Comparison of ENCODE assay signal across 23 mouse cellular contexts in the genomic region with DNA sequence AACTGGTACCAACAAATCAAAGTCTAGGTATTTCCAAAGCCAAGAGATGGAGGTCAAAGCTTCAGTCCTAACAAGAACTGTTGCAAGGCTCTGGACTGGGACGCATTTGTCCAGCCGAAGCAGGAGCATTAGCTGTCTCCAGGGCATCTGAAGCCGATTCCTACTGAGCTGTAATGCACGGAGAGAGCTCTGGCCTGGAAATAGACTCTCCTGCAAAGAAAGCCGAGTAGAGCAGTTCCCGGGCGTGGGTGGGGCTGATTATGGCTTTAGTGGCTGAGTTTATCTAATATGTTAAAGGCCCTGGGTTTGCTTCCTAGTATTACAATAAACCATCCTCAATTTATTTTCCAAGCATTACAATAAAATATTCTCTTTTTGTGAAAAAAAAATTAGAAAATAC. TPM values are rescaled to one million over a fixed set of nuclear protein-coding genes. Genes with fewer than 3 reads are reported as not detected.
DNase-seq lines count a peak whose midpoint lies in the region; ATAC-seq lines count a peak whose summit lies in the region.
"Had no signal": no experiment of that assay in that cellular context is flagged by ENCODE, and none has a peak within 500 bp of the region (broad histone marks: within the 10 kb centered on the region; RNA-seq: fewer than 3 reads in every experiment).

No protein-coding gene starts in this region.

- no peak for DNase-seq in neural tube, embryonic 11.5 days (ENCODE audit: low spot score)
- no peak for DNase-seq in neural tube, embryonic 10.5 days (ENCODE audit: extremely low spot score, low spot score)
- no peak for DNase-seq in gastrocnemius, postnatal 10 days
- DNase-seq: adrenal gland, adult 2 months; cerebellum, adult 11-12 months; cerebellum, postnatal 14 days; gastrocnemius, adult 2 months; heart, postnatal 14 days; kidney, adult 11 months; kidney, postnatal 36 days; layer of hippocampus, adult 9-11 months; lung, embryonic 14.5 days had no signal

- H3K9me3 ChIP-seq in hindbrain, embryonic 13.5 days = no peaks in the 10 kb centered on the region
- H3K9me3 ChIP-seq in hindbrain, embryonic 16.5 days (ENCODE audit: control insufficient read depth, low read length) = no peaks in the 10 kb centered on the region
- H3K9me3 ChIP-seq in neural tube, embryonic 11.5 days (ENCODE audit: control insufficient read depth, low read length) = no peaks in the 10 kb centered on the region
- H3K9me3 ChIP-seq in forebrain, embryonic 13.5 days (replicated peaks) = no peaks in the 10 kb centered on the region
- no peaks in the 10 kb centered on the region for H3K9me3 ChIP-seq in neural tube, embryonic 13.5 days
- H3K9me3 ChIP-seq: embryonic facial prominence, embryonic 13.5 days; heart, embryonic 12.5 days; hindbrain, embryonic 15.5 days; kidney, embryonic 15.5 days had no signal

- H3K9ac ChIP-seq in hindbrain, embryonic 13.5 days = no peak overlapping the region
- no peak overlapping the region for H3K9ac ChIP-seq in hindbrain, embryonic 16.5 days (ENCODE audit: low read depth, low read length)
- H3K9ac ChIP-seq in neural tube, embryonic 11.5 days (ENCODE audit: low read length) = no peak overlapping the region
- peak overlapping the region; percentile 21; the same call in 1 of the 2 replicates for H3K9ac ChIP-seq in forebrain, embryonic 13.5 days
- H3K9ac ChIP-seq in neural tube, embryonic 13.5 days = no peak overlapping the region
- H3K9ac ChIP-seq: embryonic facial prominence, embryonic 13.5 days; heart, embryonic 12.5 days; hindbrain, embryonic 15.5 days; kidney, embryonic 15.5 days; liver, embryonic 14.5 days; lung, embryonic 14.5 days had no signal

- peaks cover 75% of the 10 kb centered on the region for H3K36me3 ChIP-seq in hindbrain, embryonic 13.5 days
- H3K36me3 ChIP-seq in hindbrain, embryonic 16.5 days (ENCODE audit: control insufficient read depth, insufficient read depth, low read length) = peaks cover 50% of the 10 kb centered on the region
- H3K36me3 ChIP-seq in neural tube, embryonic 11.5 days (ENCODE audit: control insufficient read depth, insufficient read depth, low read length) = no peaks in the 10 kb centered on the region; the same call in 1 of the 2 replicates
- peaks cover 65% of the 10 kb centered on the region for H3K36me3 ChIP-seq in forebrain, embryonic 13.5 days (ENCODE audit: poor library complexity, severe bottlenecking)
- peaks cover 80% of the 10 kb centered on the region for H3K36me3 ChIP-seq in neural tube, embryonic 13.5 days

- WGBS in hindbrain, embryonic 13.5 days = 61% methylated on average over 7 of the region's 7 CpGs
- WGBS in hindbrain, embryonic 16.5 days = 54% methylated on average over 7 of the region's 7 CpGs
- 67% methylated on average over 7 of the region's 7 CpGs for WGBS in neural tube, embryonic 11.5 days
- 25% methylated on average over 7 of the region's 7 CpGs for WGBS in forebrain, embryonic 13.5 days
- 39% methylated on average over 7 of the region's 7 CpGs for WGBS in neural tube, embryonic 13.5 days

- H3K4me2 ChIP-seq in hindbrain, embryonic 13.5 days = no peak overlapping the region
- H3K4me2 ChIP-seq in hindbrain, embryonic 16.5 days (ENCODE audit: low read length) = no peak overlapping the region
- H3K4me2 ChIP-seq in neural tube, embryonic 11.5 days (ENCODE audit: low read depth) = no peak overlapping the region
- peak overlapping the region; percentile 38 for H3K4me2 ChIP-seq in forebrain, embryonic 13.5 days
- no peak overlapping the region for H3K4me2 ChIP-seq in neural tube, embryonic 13.5 days
- H3K4me2 ChIP-seq: embryonic facial prominence, embryonic 13.5 days; heart, embryonic 12.5 days; hindbrain, embryonic 15.5 days; kidney, embryonic 15.5 days; lung, embryonic 14.5 days had no signal

- no peak overlapping the region for H3K4me3 ChIP-seq in hindbrain, embryonic 13.5 days
- H3K4me3 ChIP-seq in hindbrain, embryonic 16.5 days (ENCODE audit: low read length) = no peak overlapping the region
- H3K4me3 ChIP-seq in neural tube, embryonic 11.5 days (ENCODE audit: low read depth, low read length) = no peak overlapping the region
- H3K4me3 ChIP-seq in forebrain, embryonic 13.5 days = no peak overlapping the region
- H3K4me3 ChIP-seq in neural tube, embryonic 13.5 days = no peak overlapping the region
- H3K4me3 ChIP-seq: embryonic facial prominence, embryonic 13.5 days; erythroblast, embryonic 14.5 days; gastrocnemius, adult 2 months; heart, embryonic 12.5 days; hindbrain, embryonic 15.5 days; kidney, embryonic 15.5 days; myocyte had no signal

- no peaks in the 10 kb centered on the region for H3K27me3 ChIP-seq in hindbrain, embryonic 13.5 days
- no peaks in the 10 kb centered on the region for H3K27me3 ChIP-seq in hindbrain, embryonic 16.5 days (replicated peaks; ENCODE audit: control insufficient read depth, insufficient read depth, low read length)
- H3K27me3 ChIP-seq in neural tube, embryonic 11.5 days (ENCODE audit: control insufficient read depth, insufficient read depth, low read length) = no peaks in the 10 kb centered on the region
- H3K27me3 ChIP-seq in forebrain, embryonic 13.5 days = no peaks in the 10 kb centered on the region
- no peaks in the 10 kb centered on the region for H3K27me3 ChIP-seq in neural tube, embryonic 13.5 days
- H3K27me3 ChIP-seq: embryonic facial prominence, embryonic 13.5 days; heart, embryonic 12.5 days; hindbrain, embryonic 15.5 days; kidney, embryonic 15.5 days had no signal

- H3K27ac ChIP-seq in hindbrain, embryonic 13.5 days = peak overlapping the region; percentile 41; the same call in 1 of the 2 replicates
- no peak overlapping the region for H3K27ac ChIP-seq in hindbrain, embryonic 16.5 days (ENCODE audit: low read depth, low read length)
- peak overlapping the region; percentile 17; the same call in 1 of the 2 replicates for H3K27ac ChIP-seq in neural tube, embryonic 11.5 days (ENCODE audit: low read depth, low read length)
- no peak overlapping the region for H3K27ac ChIP-seq in forebrain, embryonic 13.5 days
- H3K27ac ChIP-seq in neural tube, embryonic 13.5 days (replicated peaks) = peak overlapping the region; percentile 46; the same call in 1 of the 2 replicates
- H3K27ac ChIP-seq: embryonic facial prominence, embryonic 13.5 days; gastrocnemius, adult 2 months; hindbrain, embryonic 15.5 days; liver, embryonic 14.5 days had no signal

- ATAC-seq in hindbrain, embryonic 13.5 days (ENCODE audit: low FRiP score) = no peak
- ATAC-seq in hindbrain, embryonic 16.5 days = no peak
- no peak for ATAC-seq in neural tube, embryonic 11.5 days (ENCODE audit: insufficient read depth, low FRiP score, low TSS enrichment)
- ATAC-seq in forebrain, embryonic 13.5 days = no peak; the same call in 1 of the 2 replicates
- ATAC-seq in neural tube, embryonic 13.5 days (ENCODE audit: low read depth) = no peak

- peaks cover 11% of the 10 kb centered on the region for H3K4me1 ChIP-seq in hindbrain, embryonic 13.5 days (replicated peaks)
- no peaks in the 10 kb centered on the region; the same call in none of the 2 replicates for H3K4me1 ChIP-seq in hindbrain, embryonic 16.5 days (ENCODE audit: control insufficient read depth, insufficient read depth, low read depth, low read length)
- H3K4me1 ChIP-seq in neural tube, embryonic 11.5 days (ENCODE audit: control insufficient read depth, insufficient read depth, low read length) = peaks cover 7% of the 10 kb centered on the region
- peaks cover 18% of the 10 kb centered on the region for H3K4me1 ChIP-seq in forebrain, embryonic 13.5 days
- H3K4me1 ChIP-seq in neural tube, embryonic 13.5 days (replicated peaks) = peaks cover 16% of the 10 kb centered on the region
- H3K4me1 ChIP-seq: kidney, embryonic 15.5 days had no signal

RNA-seq across cellular contexts. Expression of a gene that starts 16.8 kb away (rescaled TPM):
- polyA plus RNA-seq in hindbrain, embryonic 13.5 days (2015; fragmentation: Nextera tagmentation; extraction: Ambion mirVana) = 83.0 and 83.1 TPM in 2 replicates
- 131 and 151 TPM in 2 replicates for polyA plus RNA-seq in hindbrain, embryonic 16.5 days (2015; fragmentation: Nextera tagmentation; extraction: Ambion mirVana)
- polyA plus RNA-seq in neural tube, embryonic 11.5 days (2014; fragmentation: Nextera tagmentation; extraction: Ambion mirVana) = 67.7 and 75.6 TPM in 2 replicates
- polyA plus RNA-seq in forebrain, embryonic 13.5 days (2015; fragmentation: Nextera tagmentation; extraction: Ambion mirVana) = 44.0 and 46.0 TPM in 2 replicates
- polyA plus RNA-seq in neural tube, embryonic 13.5 days (2015; fragmentation: Nextera tagmentation; extraction: Ambion mirVana) = 93.5 and 111 TPM in 2 replicates
- total RNA-seq in gastrocnemius, postnatal 10 days (2021) = 100 to 1,000 TPM; 141 to 144 TPM

RNA-seq across cellular contexts. Expression of a gene that starts 17.1 kb away (rescaled TPM):
- polyA plus RNA-seq in hindbrain, embryonic 13.5 days (2015; fragmentation: Nextera tagmentation; extraction: Ambion mirVana) = 18.3 and 18.7 TPM in 2 replicates
- 20.1 and 22.9 TPM in 2 replicates for polyA plus RNA-seq in hindbrain, embryonic 16.5 days (2015; fragmentation: Nextera tagmentation; extraction: Ambion mirVana)
- 11.3 and 12.1 TPM in 2 replicates for polyA plus RNA-seq in neural tube, embryonic 11.5 days (2014; fragmentation: Nextera tagmentation; extraction: Ambion mirVana)
- 15.3 and 17.0 TPM in 2 replicates for polyA plus RNA-seq in forebrain, embryonic 13.5 days (2015; fragmentation: Nextera tagmentation; extraction: Ambion mirVana)
- 17.5 and 18.7 TPM in 2 replicates for polyA plus RNA-seq in neural tube, embryonic 13.5 days (2015; fragmentation: Nextera tagmentation; extraction: Ambion mirVana)
- total RNA-seq in gastrocnemius, postnatal 10 days (2021) = 1 to 10 TPM; 1.6 to 2.8 TPM

RNA-seq across cellular contexts. Expression of a gene that starts 45.0 kb away (rescaled TPM):
- polyA plus RNA-seq in hindbrain, embryonic 13.5 days (2015; fragmentation: Nextera tagmentation; extraction: Ambion mirVana) = 0.32 and 0.47 TPM in 2 replicates
- polyA plus RNA-seq in hindbrain, embryonic 16.5 days (2015; fragmentation: Nextera tagmentation; extraction: Ambion mirVana) = 0.09 and 0.17 TPM in 2 replicates
- polyA plus RNA-seq in neural tube, embryonic 11.5 days (2014; fragmentation: Nextera tagmentation; extraction: Ambion mirVana) = 0.21 and 0.35 TPM in 2 replicates
- 0.39 and 0.54 TPM in 2 replicates for polyA plus RNA-seq in forebrain, embryonic 13.5 days (2015; fragmentation: Nextera tagmentation; extraction: Ambion mirVana)
- 0.26 and 0.31 TPM in 2 replicates for polyA plus RNA-seq in neural tube, embryonic 13.5 days (2015; fragmentation: Nextera tagmentation; extraction: Ambion mirVana)
- under 1 TPM; 0.14 to 0.18 TPM for total RNA-seq in gastrocnemius, postnatal 10 days (2021)
- total RNA-seq: gastrocnemius, adult 2 months had no signal
- polyA plus RNA-seq: erythroblast, embryonic 14.5 days; heart, embryonic 12.5 days had no signal

Comparison
In these comparisons a context has a peak if more than half of its experiments do, and no peak if none do; other contexts are left out.
1. H3K27ac ChIP-seq: peak in hindbrain, embryonic 13.5 days (single experiment), neural tube, embryonic 11.5 days (single experiment) and neural tube, embryonic 13.5 days (single experiment); none in hindbrain, embryonic 16.5 days (single experiment) and forebrain, embryonic 13.5 days (single experiment).